In genomic region chr16:93884722-93885113, GRCm38 (mm10) we compare ENCODE assay signal across 8 mouse cellular contexts. TPM values are rescaled to one million over a fixed set of nuclear protein-coding genes. Genes with fewer than 3 reads are reported as not detected.
A peak's percentile ranks its signal among the peaks of the same experiment; 100 is the strongest.
DNase-seq lines count a peak whose midpoint lies in the region; ATAC-seq and TF ChIP-seq lines count a peak whose summit lies in the region.

No protein-coding gene starts in this region.

- peak overlapping the region; percentile 84 for H3K4me2 ChIP-seq in forebrain, embryonic 11.5 days (ENCODE audit: low read depth, low read length, severe bottlenecking)
- H3K4me2 ChIP-seq in limb, embryonic 12.5 days = peak overlapping the region; percentile 78

- no peak for TF ChIP-seq CTCF in small intestine, adult 2 months (IDR thresholded peaks at IDR 0.05; ENCODE audit: extremely low read depth, insufficient read length, insufficient replicate concordance, low read depth, low read length)

- H3K9me3 ChIP-seq in megakaryocyte, embryonic 14.5 days = no peaks in the 10 kb centered on the region
- H3K9me3 ChIP-seq in forebrain, embryonic 11.5 days (ENCODE audit: control insufficient read depth, low read length) = no peaks in the 10 kb centered on the region
- H3K9me3 ChIP-seq in limb, embryonic 12.5 days = no peaks in the 10 kb centered on the region

- H3K27ac ChIP-seq in forebrain, embryonic 11.5 days (ENCODE audit: low read depth, low read length) = no peak overlapping the region
- H3K27ac ChIP-seq in limb, embryonic 12.5 days = no peak overlapping the region
- H3K27ac ChIP-seq in small intestine, adult 2 months (ENCODE audit: insufficient read depth, low read depth, low read length) = no peak overlapping the region

- DNase-seq in forebrain, embryonic 11.5 days (ENCODE audit: low spot score) = peak; percentile 48
- no peak for DNase-seq in adrenal gland, adult 2 months
- DNase-seq in cerebellum, adult 8-10 months = no peak
- no peak for DNase-seq in spleen, postnatal 14 days (ENCODE audit: low spot score in 2 of 2)

- no peak for ATAC-seq in megakaryocyte, adult 5-6 weeks (ENCODE audit: poor library complexity, severe bottlenecking)
- ATAC-seq in forebrain, embryonic 11.5 days (replicated peaks; ENCODE audit: low FRiP score) = no peak
- no peak for ATAC-seq in limb, embryonic 12.5 days (ENCODE audit: insufficient number of reproducible peaks, insufficient read depth, low FRiP score, low TSS enrichment, low read depth)

- H3K4me1 ChIP-seq in megakaryocyte, embryonic 14.5 days = peaks cover 29% of the 10 kb centered on the region
- peaks cover 9% of the 10 kb centered on the region; the same call in 1 of the 2 replicates for H3K4me1 ChIP-seq in forebrain, embryonic 11.5 days (replicated peaks; ENCODE audit: control insufficient read depth, insufficient read depth, low read length)
- peaks cover 20% of the 10 kb centered on the region for H3K4me1 ChIP-seq in limb, embryonic 12.5 days (replicated peaks)
- peaks cover 3% of the 10 kb centered on the region; the same call in 1 of the 2 replicates for H3K4me1 ChIP-seq in small intestine, adult 2 months (ENCODE audit: control insufficient read depth, insufficient read depth, insufficient read length, low read length)

- TF ChIP-seq POLR2A in small intestine, adult 2 months (IDR thresholded peaks at IDR 0.05; ENCODE audit: low read depth, low read length) = no peak

- peaks cover 38% of the 10 kb centered on the region for H3K36me3 ChIP-seq in megakaryocyte, embryonic 14.5 days (replicated peaks; ENCODE audit: low read length)
- peaks cover 3% of the 10 kb centered on the region; the same call in 1 of the 2 replicates for H3K36me3 ChIP-seq in forebrain, embryonic 11.5 days (ENCODE audit: control insufficient read depth, insufficient read depth, low read length)
- peaks cover 38% of the 10 kb centered on the region for H3K36me3 ChIP-seq in limb, embryonic 12.5 days
- no peaks in the 10 kb centered on the region for H3K36me3 ChIP-seq in small intestine, adult 2 months (ENCODE audit: control insufficient read depth, insufficient read depth, low read length)

- peak overlapping the region; percentile 77 for H3K9ac ChIP-seq in forebrain, embryonic 11.5 days (ENCODE audit: low read length)
- peak overlapping the region; percentile 78 for H3K9ac ChIP-seq in limb, embryonic 12.5 days (replicated peaks)

- no peaks in the 10 kb centered on the region for H3K27me3 ChIP-seq in megakaryocyte, embryonic 14.5 days (replicated peaks)
- no peaks in the 10 kb centered on the region for H3K27me3 ChIP-seq in forebrain, embryonic 11.5 days (ENCODE audit: control insufficient read depth, insufficient read depth, low read length)
- H3K27me3 ChIP-seq in limb, embryonic 12.5 days = no peaks in the 10 kb centered on the region
- H3K27me3 ChIP-seq in small intestine, adult 2 months (ENCODE audit: control insufficient read depth, insufficient read depth, low read length) = no peaks in the 10 kb centered on the region

- 54% methylated on average over 5 of the region's 5 CpGs for WGBS in forebrain, embryonic 11.5 days
- 54% methylated on average over 5 of the region's 5 CpGs for WGBS in limb, embryonic 12.5 days
- WGBS in small intestine, adult 2 months = 48% methylated on average over 5 of the region's 5 CpGs

- H3K4me3 ChIP-seq in megakaryocyte, embryonic 14.5 days (replicated peaks) = peak overlapping the region; percentile 95
- peak overlapping the region; percentile 79 for H3K4me3 ChIP-seq in forebrain, embryonic 11.5 days (ENCODE audit: low read depth, low read length)
- peak overlapping the region; percentile 86 for H3K4me3 ChIP-seq in limb, embryonic 12.5 days (replicated peaks)
- H3K4me3 ChIP-seq in small intestine, adult 2 months (ENCODE audit: low read depth, low read length) = peak overlapping the region; percentile 87

RNA-seq across cellular contexts. Expression of gene Chaf1b, which starts 1.0 kb away (rescaled TPM):
- 25.1 and 34.4 TPM in 2 replicates for polyA plus RNA-seq in megakaryocyte, embryonic 14.5 days (2012; ENCODE audit: insufficient read depth, low replicate concordance)
- 19.6 and 25.9 TPM in 2 replicates for total RNA-seq in megakaryocyte, adult 5-6 weeks (2015)
- 28.1 and 30.4 TPM in 2 replicates for total RNA-seq in megakaryocyte, adult 5-6 weeks (2017)
- polyA plus RNA-seq in forebrain, embryonic 11.5 days (2014; fragmentation: Nextera tagmentation; extraction: Ambion mirVana) = 119 and 120 TPM in 2 replicates
- polyA plus RNA-seq in limb, embryonic 12.5 days (2016; fragmentation: Nextera tagmentation; extraction: Ambion mirVana) = 104 and 110 TPM in 2 replicates
- polyA plus RNA-seq in small intestine, adult 2 months (2012; rRNA removed) = 2.4 and 3.3 TPM in 2 replicates
- 1 to 10 TPM; 2.0 to 2.1 TPM for total RNA-seq in adrenal gland, adult 2 months (2021)
- polyA plus RNA-seq in adrenal gland, adult 2 months (2012; rRNA removed) = 0.90 and 1.5 TPM in 2 replicates

RNA-seq across cellular contexts. Expression of gene Morc3, which starts 52.8 kb away (rescaled TPM):
- polyA plus RNA-seq in megakaryocyte, embryonic 14.5 days (2012; ENCODE audit: insufficient read depth, low replicate concordance) = 2.9 TPM in 1 of 2 replicates, not detected in the other
- total RNA-seq in megakaryocyte, adult 5-6 weeks (2015) = 123 and 137 TPM in 2 replicates
- total RNA-seq in megakaryocyte, adult 5-6 weeks (2017) = 216 and 248 TPM in 2 replicates
- polyA plus RNA-seq in forebrain, embryonic 11.5 days (2014; fragmentation: Nextera tagmentation; extraction: Ambion mirVana) = 33.7 and 36.0 TPM in 2 replicates
- 37.7 and 42.0 TPM in 2 replicates for polyA plus RNA-seq in limb, embryonic 12.5 days (2016; fragmentation: Nextera tagmentation; extraction: Ambion mirVana)
- 1.8 and 2.7 TPM in 2 replicates for polyA plus RNA-seq in small intestine, adult 2 months (2012; rRNA removed)
- 10 to 100 TPM; 28.0 to 30.9 TPM for total RNA-seq in adrenal gland, adult 2 months (2021)
- 1.4 and 1.5 TPM in 2 replicates for polyA plus RNA-seq in adrenal gland, adult 2 months (2012; rRNA removed)
